Mouse (Mus musculus) lung, embryonic 15.5 days (tissue): ENCODE data around the gene Sec24b. TPM values are rescaled to one million over a fixed set of nuclear protein-coding genes. Genes with fewer than 3 reads are reported as not detected.

Experiments used
- ATAC-seq: fragments of 200-750 bp; cut with Nextera tagmentation; 2 replicates; pipeline ENCODE4 v1.8.0; 2017; ENCODE audit warnings: moderate number of reproducible peaks, borderline replicate concordance; ENCODE audit not compliant: low FRiP score, low TSS enrichment; ENCODE audit errors: extremely low read depth
- H3K27ac ChIP-seq: fragments of 300-500 bp; sonication (generic); 2 replicates; pipeline ENCODE4 v1.5.1; 2015; ENCODE audit warnings: moderate library complexity, mild to moderate bottlenecking, inconsistent platforms
- H3K27me3 ChIP-seq: fragments of 300-500 bp; sonication (generic); 2 replicates; pipeline ENCODE4 v1.6.1; 2015; ENCODE audit warnings: inconsistent platforms
- H3K36me3 ChIP-seq: fragments of 300-500 bp; sonication (generic); 2 replicates; pipeline ENCODE4 v1.6.1; 2015; ENCODE audit warnings: inconsistent platforms
- H3K4me1 ChIP-seq: fragments of 300-500 bp; sonication (generic); 2 replicates; pipeline ENCODE4 v1.6.1; 2015; ENCODE audit warnings: inconsistent platforms
- H3K4me2 ChIP-seq: fragments of 300-500 bp; sonication (generic); 2 replicates; pipeline ENCODE4 v1.6.1; 2015; ENCODE audit warnings: inconsistent platforms, mild to moderate bottlenecking, moderate library complexity
- H3K4me3 ChIP-seq: fragments of 300-500 bp; sonication (generic); 2 replicates; pipeline ENCODE4 v1.5.1; 2015; ENCODE audit warnings: mild to moderate bottlenecking, inconsistent platforms
- H3K9ac ChIP-seq: fragments of 300-500 bp; sonication (generic); 2 replicates; pipeline ENCODE4 v1.6.1; 2015; ENCODE audit warnings: inconsistent platforms
- H3K9me3 ChIP-seq: fragments of 300-500 bp; sonication (generic); 2 replicates; pipeline ENCODE4 v1.6.1; 2016; ENCODE audit warnings: inconsistent platforms
- WGBS: fragments of 180-500 bp; shearing (Covaris S2); methylation state at CpG from one replicate; pipeline ENCODE4 v1.1.7; 2015; 5-methylcytosine and 5-hydroxymethylcytosine counted together
- polyA plus RNA-seq: library from polyadenylated mRNA; unstranded; fragments of >200 nt; fragmentation: Nextera tagmentation; extraction: Ambion mirVana; gene quantifications from 2 replicates; pipeline ENCODE4 v1.2.1, GENCODE M21; 2015

Sec24b gene
- polyA plus RNA-seq, 1 experiment from 2014 or later, result 28.6 TPM

GRCm38 (mm10) chr3:130077291-130077690 is 15.9 kb upstream of the Sec24b start:
- no peak for ATAC-seq
- Histone ChIP-seq H3K4me2 (no peak overlapping the region), H3K27ac (no peak overlapping the region), H3K4me1 (no peaks in the 10 kb centered on the region), H3K9ac (no peak overlapping the region), H3K4me3 (no peak overlapping the region), H3K27me3 (0 out of 2 replicates have a peak, but pooled peaks cover 3% of the 10 kb centered on the region), H3K36me3 (no peaks in the 10 kb centered on the region), H3K9me3 (no peaks in the 10 kb centered on the region)
- WGBS, result 80% methylated on average over 9 of the region's 9 CpGs

DNA sequence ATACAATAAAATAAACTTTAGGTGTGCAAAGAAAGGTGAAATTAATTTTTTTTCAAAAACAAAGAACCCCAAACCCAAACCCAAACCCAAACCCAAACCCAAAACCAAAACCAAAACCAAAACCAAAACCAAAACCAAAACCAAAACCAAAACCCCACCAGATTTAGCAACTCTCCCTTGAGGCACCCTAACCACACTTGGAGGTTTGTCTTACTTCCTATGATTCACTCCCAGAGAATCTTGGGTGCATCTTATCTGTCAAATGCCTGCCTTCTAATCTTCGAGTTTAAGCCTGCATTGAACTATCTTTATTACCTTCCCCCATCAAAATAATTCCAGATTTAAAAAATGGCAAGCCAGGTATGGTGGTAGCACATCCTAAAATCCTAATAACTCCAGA is 14.4 kb upstream of the Sec24b start:
- 60% methylated on average over 1 of the region's 1 CpGs for WGBS
- ATAC-seq, result no peak
- H3K9ac ChIP-seq, result no peak overlapping the region
- H3K36me3 ChIP-seq, result no peaks in the 10 kb centered on the region
- no peaks in the 10 kb centered on the region for H3K9me3 ChIP-seq
- H3K27me3 ChIP-seq, result 0 out of 2 replicates have a peak, but pooled peaks cover 3% of the 10 kb centered on the region
- no peaks in the 10 kb centered on the region for H3K4me1 ChIP-seq
- H3K4me3 ChIP-seq, result no peak overlapping the region
- H3K27ac ChIP-seq, result no peak overlapping the region
- no peak overlapping the region for H3K4me2 ChIP-seq

GRCm38 (mm10) chr3:130073085-130073484 is 11.7 kb upstream of the Sec24b start:
- H3K36me3 ChIP-seq, result no peaks in the 10 kb centered on the region
- H3K27ac ChIP-seq, result no peak overlapping the region
- no peak overlapping the region for H3K4me2 ChIP-seq
- no peak overlapping the region for H3K9ac ChIP-seq
- no peak for ATAC-seq
- H3K4me3 ChIP-seq, result no peak overlapping the region
- no peaks in the 10 kb centered on the region for H3K4me1 ChIP-seq
- 53% methylated on average over 10 of the region's 10 CpGs for WGBS
- H3K9me3 ChIP-seq, result no peaks in the 10 kb centered on the region
- no peaks in the 10 kb centered on the region for H3K27me3 ChIP-seq

DNA sequence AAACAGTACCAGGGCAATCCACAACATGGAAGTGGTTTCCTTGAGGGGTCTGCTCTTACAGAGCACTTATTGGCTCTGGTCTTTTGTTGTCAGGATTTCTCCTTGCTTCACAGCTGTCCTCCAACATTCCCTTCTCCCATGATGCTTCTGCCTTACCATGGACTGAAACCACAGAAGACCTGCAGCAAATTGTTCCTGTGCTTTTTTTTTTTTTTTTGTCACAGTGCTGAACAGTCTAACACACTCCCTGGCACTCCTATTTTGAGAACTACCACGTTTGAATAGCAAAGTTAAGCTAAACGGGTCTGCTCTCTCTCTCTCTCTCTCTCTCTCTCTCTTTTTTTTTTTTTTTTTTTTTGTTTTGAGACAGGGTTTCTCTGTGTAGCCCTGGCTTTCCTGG is 10.6 kb upstream of the Sec24b start:
- WGBS, result 57% methylated on average over 2 of the region's 2 CpGs
- no peaks in the 10 kb centered on the region for H3K4me1 ChIP-seq
- H3K4me3 ChIP-seq, result no peak overlapping the region
- H3K27me3 ChIP-seq, result no peaks in the 10 kb centered on the region
- no peak for ATAC-seq
- H3K4me2 ChIP-seq, result no peak overlapping the region
- no peaks in the 10 kb centered on the region for H3K36me3 ChIP-seq
- H3K27ac ChIP-seq, result no peak overlapping the region
- no peak overlapping the region for H3K9ac ChIP-seq
- H3K9me3 ChIP-seq, result no peaks in the 10 kb centered on the region

DNA sequence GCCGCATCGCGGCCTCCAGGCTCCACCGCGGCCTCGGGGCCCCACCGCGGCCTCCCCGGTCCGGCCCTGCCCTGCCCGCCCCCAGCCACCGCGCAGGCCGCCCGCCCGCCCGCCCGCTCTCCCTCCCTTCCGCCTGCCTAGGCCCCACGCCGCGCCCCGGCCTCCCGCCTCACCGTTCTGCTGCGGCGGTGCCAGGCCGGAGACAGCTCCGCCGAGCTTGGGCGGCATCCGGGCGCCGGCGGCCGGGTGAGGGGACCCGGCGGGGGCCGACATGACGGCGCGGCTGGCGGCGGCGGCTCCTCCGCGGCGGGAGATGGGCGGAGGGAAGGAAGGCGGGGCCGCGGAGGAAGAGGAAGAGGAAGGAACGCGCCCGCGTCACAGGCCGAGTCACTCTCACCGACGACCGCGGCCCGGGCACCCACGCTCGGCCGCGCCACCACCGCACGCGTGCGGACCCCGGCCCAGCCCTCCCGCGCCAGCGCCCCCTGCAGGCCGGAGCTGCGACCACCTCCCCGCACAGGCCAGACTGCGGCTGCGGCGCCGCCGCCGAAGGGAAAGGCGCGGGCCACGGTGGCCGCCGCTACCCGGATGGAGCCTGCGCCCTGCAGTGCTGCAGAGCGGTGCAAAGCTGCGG is 840 bp downstream of the Sec24b start:
- Histone ChIP-seq H3K4me1 (peaks cover 26% of the 10 kb centered on the region), H3K36me3 (no peaks in the 10 kb centered on the region), H3K27ac (peak overlapping the region; percentile 99), H3K4me2 (peak overlapping the region; percentile 59), H3K9ac (peak overlapping the region; percentile 93), H3K4me3 (peak overlapping the region; percentile 86), H3K9me3 (no peaks in the 10 kb centered on the region), H3K27me3 (no peaks in the 10 kb centered on the region)
- WGBS, result under 1% methylated on average over 63 of the region's 92 CpGs
- ATAC-seq, result peak; percentile 94

GRCm38 (mm10) chr3:130059805-130060395 is 1.5 kb downstream of the Sec24b start:
- peak overlapping the region; percentile 86 for H3K4me3 ChIP-seq
- peak; percentile 25 for ATAC-seq
- peak overlapping the region; percentile 59 for H3K4me2 ChIP-seq
- H3K27me3 ChIP-seq, result no peaks in the 10 kb centered on the region
- peak overlapping the region; percentile 93 for H3K9ac ChIP-seq
- H3K9me3 ChIP-seq, result no peaks in the 10 kb centered on the region
- H3K36me3 ChIP-seq, result no peaks in the 10 kb centered on the region
- peaks cover 32% of the 10 kb centered on the region for H3K4me1 ChIP-seq
- H3K27ac ChIP-seq, result peak overlapping the region; percentile 99
- WGBS, result under 1% methylated on average over 35 of the region's 42 CpGs

GRCm38 (mm10) chr3:130058488-130058887 is 2.9 kb downstream of the Sec24b start:
- 69% methylated on average over 2 of the region's 2 CpGs for WGBS
- Histone ChIP-seq H3K4me1 (peaks cover 45% of the 10 kb centered on the region), H3K9me3 (no peaks in the 10 kb centered on the region), H3K27me3 (no peaks in the 10 kb centered on the region), H3K27ac (no peak overlapping the region), H3K36me3 (no peaks in the 10 kb centered on the region), H3K4me3 (peak overlapping the region; percentile 86; the same call in 1 of the 2 replicates), H3K9ac (no peak overlapping the region), H3K4me2 (peak overlapping the region; percentile 13; the same call in 1 of the 2 replicates)
- no peak for ATAC-seq

DNA sequence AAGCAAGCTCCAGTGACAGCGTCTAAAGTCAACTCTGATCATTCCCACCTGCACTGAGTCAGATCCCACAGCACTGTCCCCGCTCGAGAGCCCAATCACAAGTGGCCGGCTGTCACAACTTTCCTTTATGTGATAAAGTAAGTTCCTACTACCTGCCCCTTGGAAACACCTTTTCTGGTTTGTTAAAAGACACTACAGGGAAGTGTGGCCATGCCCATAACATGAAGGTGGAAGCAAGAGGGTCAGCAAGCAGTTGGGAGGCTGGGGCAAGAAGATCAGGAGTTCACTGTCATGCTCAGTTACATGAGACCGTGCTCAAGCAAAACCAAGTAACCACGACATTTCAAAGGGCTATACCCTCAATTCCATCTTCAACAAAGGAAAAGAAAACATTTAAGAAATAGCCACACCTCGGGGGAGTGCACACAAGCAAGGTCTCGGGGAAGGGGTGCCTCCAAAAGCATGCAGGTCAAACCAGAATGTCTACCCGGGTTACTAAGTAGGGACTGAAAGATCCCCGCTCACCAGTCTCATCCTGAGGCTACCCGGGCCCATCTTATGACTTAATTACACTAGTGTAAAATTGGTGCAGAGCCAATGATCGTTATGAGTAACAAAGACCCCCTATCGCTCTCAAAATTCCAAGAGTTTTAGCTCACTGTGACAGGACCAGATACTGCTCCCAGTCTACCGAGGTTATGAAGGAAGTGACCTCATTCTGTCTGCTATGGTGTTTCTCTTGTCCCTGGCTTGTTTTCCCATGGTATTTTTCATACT is 3.6 kb downstream of the Sec24b start:
- Histone ChIP-seq H3K4me2 (no peak overlapping the region), H3K27me3 (no peaks in the 10 kb centered on the region), H3K36me3 (no peaks in the 10 kb centered on the region), H3K4me3 (no peak overlapping the region), H3K9me3 (no peaks in the 10 kb centered on the region), H3K9ac (no peak overlapping the region), H3K27ac (no peak overlapping the region), H3K4me1 (peaks cover 53% of the 10 kb centered on the region)
- ATAC-seq, result no peak
- 60% methylated on average over 14 of the region's 14 CpGs for WGBS

DNA sequence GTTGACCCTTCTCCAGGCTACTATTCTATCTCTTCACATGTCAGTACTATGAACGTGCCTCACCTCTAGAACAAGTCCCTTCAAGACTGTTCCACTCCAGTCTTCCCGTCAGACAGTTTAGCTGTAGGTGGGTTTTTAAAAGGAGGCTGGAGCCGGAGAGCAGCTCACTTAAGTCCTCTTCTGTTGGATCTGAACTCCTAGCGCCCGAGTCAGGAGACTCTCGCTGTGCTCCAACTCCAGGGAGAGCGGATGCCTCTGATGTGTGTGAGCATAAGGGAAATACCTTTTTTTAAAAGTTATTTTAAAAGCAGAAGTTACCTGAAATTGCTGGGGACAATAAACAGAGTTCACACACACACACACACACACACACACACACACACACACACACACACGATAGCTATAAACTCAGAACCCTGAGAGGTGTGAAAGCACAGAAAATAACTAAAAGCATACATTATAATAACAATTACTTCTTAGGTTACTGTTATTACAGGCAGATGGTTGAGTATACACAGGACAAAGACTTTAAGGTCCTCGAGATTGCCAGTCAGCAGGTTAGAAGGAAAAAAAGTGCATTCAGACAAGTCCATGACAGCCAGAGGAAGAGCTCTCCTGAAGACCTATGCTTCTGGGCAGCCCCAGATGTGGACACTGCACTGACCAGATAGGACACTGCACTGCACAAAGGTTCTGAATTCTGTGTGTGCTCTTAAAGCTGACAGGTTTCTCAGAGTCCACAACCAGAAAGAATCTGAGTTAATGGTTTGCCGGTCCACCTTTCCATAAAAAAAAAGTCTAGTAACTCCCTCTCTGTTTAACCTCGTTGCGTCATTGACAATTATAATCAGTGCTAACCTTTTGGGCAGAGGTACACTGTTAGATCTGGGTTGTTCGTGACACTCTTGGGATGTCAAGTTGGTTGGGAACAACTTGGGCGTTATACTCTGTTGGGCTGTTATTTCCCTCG is 5.7 kb downstream of the Sec24b start:
- H3K27ac ChIP-seq, result no peak overlapping the region

GRCm38 (mm10) chr3:130054587-130054986 is 6.8 kb downstream of the Sec24b start:
- Histone ChIP-seq H3K4me1 (peaks cover 53% of the 10 kb centered on the region), H3K36me3 (no peaks in the 10 kb centered on the region), H3K9me3 (no peaks in the 10 kb centered on the region), H3K4me3 (no peak overlapping the region), H3K4me2 (no peak overlapping the region), H3K27ac (peak overlapping the region; percentile 29), H3K27me3 (no peaks in the 10 kb centered on the region), H3K9ac (no peak overlapping the region)
- WGBS, result 54% methylated on average over 6 of the region's 6 CpGs
- ATAC-seq, result no peak

More for the DNA sequence above, 5.7 kb downstream of the Sec24b start:
- H3K4me3 ChIP-seq, result no peak overlapping the region
- WGBS, result 73% methylated on average over 15 of the region's 15 CpGs
- no peak for ATAC-seq
- H3K4me2 ChIP-seq, result no peak overlapping the region
- no peak overlapping the region for H3K9ac ChIP-seq
- no peaks in the 10 kb centered on the region for H3K9me3 ChIP-seq
- peaks cover 54% of the 10 kb centered on the region for H3K4me1 ChIP-seq
- H3K27me3 ChIP-seq, result no peaks in the 10 kb centered on the region
- H3K36me3 ChIP-seq, result no peaks in the 10 kb centered on the region

DNA sequence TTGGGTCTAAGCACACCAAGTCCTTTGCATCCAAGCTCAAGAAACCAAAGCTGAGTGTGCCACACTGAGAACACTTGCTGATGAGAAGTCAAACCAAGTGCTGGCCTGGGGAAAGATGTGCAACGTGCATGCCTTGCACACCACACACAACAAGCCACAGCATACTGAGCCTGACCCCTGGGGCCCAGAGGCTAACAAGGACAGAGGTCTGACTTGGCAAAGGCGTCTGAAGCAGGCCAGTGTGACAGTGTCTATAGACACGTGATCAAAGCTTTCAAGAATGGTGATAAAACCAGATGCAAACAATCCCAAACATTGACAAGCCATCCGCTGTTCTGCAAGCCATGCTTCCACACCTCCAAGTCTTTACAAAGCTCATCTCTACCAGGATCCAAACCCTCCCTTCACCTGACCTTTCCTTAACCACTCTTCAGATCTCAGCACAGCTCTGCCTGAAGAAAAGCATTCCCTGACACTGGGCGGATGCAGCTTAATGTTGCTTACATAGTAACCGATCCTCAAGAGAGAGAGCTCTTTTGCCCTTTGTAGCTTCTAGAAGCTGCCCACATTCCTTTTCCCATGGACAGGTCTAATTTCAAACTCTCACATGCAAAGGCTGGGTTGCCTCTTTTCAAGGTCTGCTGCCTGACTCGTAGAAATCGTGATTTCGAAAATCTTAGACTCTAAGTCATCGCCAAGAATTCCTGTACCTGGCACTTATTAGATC is 7.8 kb downstream of the Sec24b start:
- WGBS, result 39% methylated on average over 10 of the region's 10 CpGs
- Histone ChIP-seq H3K4me1 (peaks cover 42% of the 10 kb centered on the region), H3K9ac (no peak overlapping the region), H3K27ac (peak overlapping the region; percentile 59), H3K36me3 (no peaks in the 10 kb centered on the region), H3K9me3 (no peaks in the 10 kb centered on the region), H3K4me2 (no peak overlapping the region), H3K4me3 (no peak overlapping the region), H3K27me3 (no peaks in the 10 kb centered on the region)
- ATAC-seq, result no peak
